Mouse (Mus musculus) WW6 (cell line): ENCODE data around the gene Greb1.

Experiments used
- DNase-seq: peaks from one replicate; pipeline ENCODE4 v3.0.0-alpha.2; 2013; ENCODE audit warnings: low read depth, low spot score

Gene Greb1

GRCm38 (mm10) chr12:16800259-16800958 is at the start of gene Greb1:
Gene Greb1 (minus strand): TSS chr12:16800886.
- no peak for DNase-seq

DNA sequence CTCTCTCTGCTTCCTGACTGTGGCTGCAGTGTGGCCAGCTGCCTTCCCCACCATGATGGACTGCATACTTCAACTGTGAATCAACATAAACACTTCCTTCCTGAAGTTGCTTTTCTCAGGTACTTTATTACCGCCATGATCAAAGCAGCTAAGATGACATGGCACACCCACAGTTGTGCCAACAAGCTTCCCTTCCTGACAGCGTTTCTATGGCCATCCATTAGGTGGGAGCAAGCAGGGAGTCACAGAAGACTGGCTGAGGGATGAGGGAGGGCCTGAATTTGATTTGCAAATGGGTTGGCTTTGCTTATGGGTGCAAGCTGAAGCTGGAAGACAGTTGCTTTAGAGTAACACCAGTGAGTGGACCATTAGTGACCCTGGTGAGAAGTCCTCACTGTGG is 49.1 kb upstream of the Greb1 start:
- no peak for DNase-seq

DNA sequence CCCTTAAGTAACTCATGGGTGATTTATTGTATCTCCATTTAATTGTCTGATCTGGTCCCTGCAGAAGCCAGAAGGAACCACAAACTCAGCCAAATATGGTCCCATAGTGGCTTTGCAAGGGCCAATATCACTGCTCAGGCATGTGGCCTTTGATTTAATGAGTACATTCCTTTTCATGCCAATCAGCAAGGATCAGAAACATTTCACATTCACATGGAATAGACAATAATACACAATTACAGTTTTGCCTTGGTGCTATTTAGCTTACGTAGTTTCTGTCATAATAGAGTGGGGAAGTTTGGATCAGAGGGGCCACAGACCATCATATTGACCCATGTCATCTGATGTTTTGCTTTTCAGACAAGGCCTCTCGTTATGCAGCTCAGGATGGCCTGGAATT is 47.8 kb upstream of the Greb1 start:
- no peak for DNase-seq

DNA sequence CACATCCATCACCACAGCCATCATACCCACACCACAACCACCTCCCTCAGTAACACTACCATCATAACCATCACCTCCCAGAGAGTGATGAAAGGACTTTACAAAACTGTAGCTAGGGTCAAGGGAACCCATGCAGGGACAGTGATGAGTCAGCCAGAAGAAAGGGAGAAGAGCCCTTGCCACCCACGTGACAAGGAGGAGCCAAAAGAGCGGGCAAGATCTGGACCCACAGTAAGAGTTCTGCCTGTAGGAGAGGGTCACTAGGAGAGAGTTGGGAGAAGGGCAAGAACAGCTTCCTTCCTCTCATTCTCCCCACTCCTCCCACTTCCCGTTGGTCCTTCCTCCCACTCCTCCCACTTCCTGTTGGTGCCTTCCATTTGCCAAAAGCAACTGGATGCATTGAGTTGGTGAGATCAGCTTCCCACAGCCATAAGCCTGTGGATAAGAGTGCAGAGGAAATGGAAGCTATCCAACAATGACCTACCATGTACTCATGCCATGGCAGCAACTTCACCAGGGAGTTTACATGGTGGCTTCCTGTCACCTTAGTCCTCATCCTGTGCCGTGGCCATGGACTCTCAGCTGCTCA is 46.6 kb upstream of the Greb1 start:
- DNase-seq: no peak

DNA sequence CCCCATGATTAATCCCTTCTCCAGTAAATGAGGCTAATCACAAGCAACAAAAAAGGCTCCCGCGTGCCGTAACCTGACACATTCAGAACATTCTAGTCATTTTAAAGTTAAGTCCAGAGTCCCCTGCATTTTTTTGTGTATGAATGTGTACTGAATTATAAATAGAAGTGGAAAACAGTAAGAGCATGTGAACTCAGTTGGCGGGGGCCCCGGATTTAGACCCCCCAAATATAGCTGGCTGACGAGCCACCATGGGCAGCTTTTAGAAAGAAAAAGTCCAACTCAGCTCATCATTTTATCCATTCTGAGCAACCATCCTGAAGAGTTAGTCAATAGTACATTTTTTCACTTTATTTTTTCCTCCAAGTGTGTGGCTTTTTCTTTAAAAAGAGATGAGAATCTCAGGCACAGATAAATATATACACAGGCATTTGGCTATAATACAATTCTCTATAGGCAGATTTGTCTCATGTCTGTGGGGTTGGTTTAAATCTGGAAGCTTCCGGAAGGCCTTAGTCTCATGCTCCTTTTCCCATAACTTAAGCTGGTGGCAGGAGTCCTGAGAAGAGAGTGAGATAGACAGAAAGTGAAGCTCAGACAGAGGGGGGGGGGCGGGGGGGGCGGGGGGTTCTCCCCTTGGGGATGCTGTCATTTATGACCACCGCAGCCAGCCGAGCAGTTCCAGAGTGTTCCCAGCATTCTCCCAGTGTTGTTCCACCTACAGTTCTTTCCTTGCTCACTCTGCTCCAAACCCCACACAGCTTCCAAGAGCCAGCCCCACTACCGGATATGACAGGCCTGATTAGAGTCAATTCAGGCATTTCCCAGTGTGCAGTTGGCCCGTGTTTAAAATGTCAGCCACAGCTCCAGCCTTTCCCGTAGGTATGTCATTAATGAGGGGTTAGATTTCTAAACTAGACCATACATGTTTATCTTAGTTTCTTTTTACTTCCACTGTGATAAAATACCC is 44.2 kb upstream of the Greb1 start:
- no peak for DNase-seq

GRCm38 (mm10) chr12:16840842-16841782 is 40.4 kb upstream of the Greb1 start:
- no peak for DNase-seq

- DNase-seq: no peak
Observed at GRCm38 (mm10) chr12:16837766-16838165, 37.1 kb upstream of the Greb1 start.

DNA sequence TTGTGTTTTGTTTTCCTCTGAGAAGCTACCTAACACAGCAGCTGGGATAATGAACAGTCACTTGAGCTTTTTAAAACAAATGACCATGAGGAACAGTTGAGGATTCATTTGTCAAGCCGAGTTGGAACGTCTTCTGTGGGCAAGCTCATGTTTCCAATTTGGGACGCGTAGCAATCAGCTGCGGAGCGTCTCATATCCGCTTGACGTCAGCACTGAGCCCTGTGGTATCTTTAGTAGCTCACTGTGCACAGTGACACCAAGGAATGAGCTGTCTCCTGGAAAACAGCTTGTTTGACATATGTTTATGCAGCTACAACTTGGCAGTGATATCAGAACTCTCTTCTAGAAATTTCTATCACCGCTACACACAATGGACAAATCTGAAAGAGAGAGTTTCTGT is 35.5 kb upstream of the Greb1 start:
- no peak for DNase-seq

- no peak for DNase-seq
Observed at GRCm38 (mm10) chr12:16834701-16835100, 34.0 kb upstream of the Greb1 start.

- DNase-seq: no peak
Observed at GRCm38 (mm10) chr12:16831071-16831470, 30.4 kb upstream of the Greb1 start.

- DNase-seq: no peak
Observed at GRCm38 (mm10) chr12:16829785-16830184, 29.1 kb upstream of the Greb1 start.

- no peak for DNase-seq
Observed at GRCm38 (mm10) chr12:16828505-16828904, 27.8 kb upstream of the Greb1 start.

DNA sequence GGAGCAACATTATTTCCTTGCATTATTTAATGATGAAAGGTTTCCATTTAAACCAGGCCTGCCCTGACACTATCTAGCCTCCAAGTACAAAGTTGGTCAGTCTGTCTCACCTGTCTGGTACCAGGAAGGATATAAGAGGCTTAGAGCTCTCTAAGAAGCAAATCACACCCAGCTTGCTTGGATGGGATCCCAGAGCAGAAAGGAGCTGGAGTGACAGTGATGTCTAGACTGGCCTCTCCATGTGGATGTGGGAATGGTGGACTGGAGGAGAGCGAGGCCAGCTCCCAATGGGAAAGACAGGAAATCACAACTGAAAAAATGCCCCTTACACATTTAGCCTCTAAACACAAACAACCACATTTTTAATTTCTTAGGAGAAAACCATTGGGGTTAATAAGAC is 23.0 kb upstream of the Greb1 start:
- DNase-seq: no peak

GRCm38 (mm10) chr12:16822181-16822734 is 21.6 kb upstream of the Greb1 start:
- DNase-seq: no peak

GRCm38 (mm10) chr12:16820761-16821160 is 20.1 kb upstream of the Greb1 start:
- no peak for DNase-seq

GRCm38 (mm10) chr12:16818513-16818912 is 17.8 kb upstream of the Greb1 start:
- no peak for DNase-seq

- no peak for DNase-seq
Observed at GRCm38 (mm10) chr12:16817147-16817546, 16.5 kb upstream of the Greb1 start.

GRCm38 (mm10) chr12:16811477-16811876 is 10.8 kb upstream of the Greb1 start:
- DNase-seq: no peak

- no peak for DNase-seq
Observed at GRCm38 (mm10) chr12:16810525-16811431, 10.1 kb upstream of the Greb1 start, which contains the start of gene E2f6. Gene E2f6 (plus strand): TSS chr12:16810963.

- no peak for DNase-seq
Observed at GRCm38 (mm10) chr12:16808045-16808444, 7.4 kb upstream of the Greb1 start.
